Mouse (Mus musculus): ENCODE results near the gene Slc35f4.
A peak's percentile ranks its signal among the peaks of the same experiment; 100 is the strongest.

The Slc35f4 gene

GRCm38 (mm10) chr14:49525931-49526291 lies at the start of gene Slc35f4:
Gene Slc35f4, minus strand, starts transcription at chr14:49526046.
- DNase-seq (ENCODE audit: low spot score in 2 of 2): no peak

- DNase-seq (ENCODE audit: low spot score in 2 of 2): no peak
These were observed 42.5 kb upstream of the Slc35f4 start for GRCm38 (mm10) chr14:49568369-49568768.

- no peak for DNase-seq (ENCODE audit: low spot score in 2 of 2)
These were observed 34.9 kb upstream of the Slc35f4 start for GRCm38 (mm10) chr14:49560706-49561105.

- DNase-seq (ENCODE audit: low spot score in 2 of 2): no peak
These were observed 14.3 kb upstream of the Slc35f4 start for GRCm38 (mm10) chr14:49540104-49540503.

- DNase-seq (ENCODE audit: low spot score in 2 of 2): peak; percentile 60
These were observed 493 bp downstream of the Slc35f4 start for GRCm38 (mm10) chr14:49525176-49525930.

- peak in 1 of 2 experiments; percentile 20 for DNase-seq (ENCODE audit: low spot score in 2 of 2)
These were observed 1.2 kb downstream of the Slc35f4 start for GRCm38 (mm10) chr14:49524665-49525064.

- DNase-seq (ENCODE audit: low spot score in 2 of 2): no peak
These were observed 10.7 kb downstream of the Slc35f4 start for GRCm38 (mm10) chr14:49515096-49515665.

GRCm38 (mm10) chr14:49514137-49514536 lies 11.7 kb downstream of the Slc35f4 start:
- DNase-seq (ENCODE audit: low spot score in 2 of 2): no peak

GRCm38 (mm10) chr14:49495192-49495591 lies 30.7 kb downstream of the Slc35f4 start:
- DNase-seq (ENCODE audit: low spot score in 2 of 2): peak in 1 of 2 experiments; percentile 37

GRCm38 (mm10) chr14:49493793-49494192 lies 32.1 kb downstream of the Slc35f4 start:
- peak; percentile 38 to 75 for DNase-seq (ENCODE audit: low spot score in 2 of 2)

GRCm38 (mm10) chr14:49492506-49492905 lies 33.3 kb downstream of the Slc35f4 start:
- no peak for DNase-seq (ENCODE audit: low spot score in 2 of 2)

GRCm38 (mm10) chr14:49476602-49477001 lies 49.2 kb downstream of the Slc35f4 start:
- DNase-seq (ENCODE audit: low spot score in 2 of 2): no peak

GRCm38 (mm10) chr14:49461761-49462160 lies 64.1 kb downstream of the Slc35f4 start:
- DNase-seq (ENCODE audit: low spot score in 2 of 2): no peak

- no peak for DNase-seq (ENCODE audit: low spot score in 2 of 2)
These were observed 65.0 kb downstream of the Slc35f4 start for GRCm38 (mm10) chr14:49460799-49461198.

GRCm38 (mm10) chr14:49454283-49454914 lies 71.4 kb downstream of the Slc35f4 start:
- DNase-seq (ENCODE audit: low spot score in 2 of 2): no peak

- DNase-seq (ENCODE audit: low spot score in 2 of 2): no peak
These were observed 72.1 kb downstream of the Slc35f4 start for GRCm38 (mm10) chr14:49453782-49454181.

GRCm38 (mm10) chr14:49447669-49448068 lies 78.2 kb downstream of the Slc35f4 start:
- no peak for DNase-seq (ENCODE audit: low spot score in 2 of 2)

- no peak for DNase-seq (ENCODE audit: low spot score in 2 of 2)
These were observed 79.4 kb downstream of the Slc35f4 start for GRCm38 (mm10) chr14:49446461-49446860.

- DNase-seq (ENCODE audit: low spot score in 2 of 2): peak in 1 of 2 experiments; percentile 42
These were observed 89.0 kb downstream of the Slc35f4 start for GRCm38 (mm10) chr14:49436811-49437210.

GRCm38 (mm10) chr14:49431821-49432220 lies 94.0 kb downstream of the Slc35f4 start:
- DNase-seq (ENCODE audit: low spot score in 2 of 2): no peak

GRCm38 (mm10) chr14:49392482-49392881 lies 133.4 kb downstream of the Slc35f4 start:
- no peak for DNase-seq (ENCODE audit: low spot score in 2 of 2)

- no peak for DNase-seq (ENCODE audit: low spot score in 2 of 2)
These were observed 163.7 kb downstream of the Slc35f4 start for GRCm38 (mm10) chr14:49362161-49362560.

- no peak for DNase-seq (ENCODE audit: low spot score in 2 of 2)
These were observed 170.3 kb downstream of the Slc35f4 start for GRCm38 (mm10) chr14:49355561-49355960.

Measured in frontal cortex, postnatal 36 days (tissue).